Mouse (Mus musculus) heart, embryonic 10.5 days (tissue): ENCODE measurements around the gene Dazl. TPM values are rescaled to one million over a fixed set of nuclear protein-coding genes. Genes with fewer than 3 reads are reported as not detected.

ENCODE experiments used
- DNase-seq: peaks from one replicate; pipeline ENCODE4 v3.0.0-alpha.2; 2017; ENCODE audit warnings: low spot score
- H3K27ac ChIP-seq: fragments of 300-500 bp; sonication (generic); 2 replicates; pipeline ENCODE4 v1.5.1; 2016; ENCODE audit warnings: mild to moderate bottlenecking
- H3K27me3 ChIP-seq: fragments of 300-500 bp; sonication (generic); 2 replicates; pipeline ENCODE4 v1.6.1; 2016; ENCODE audit warnings: mild to moderate bottlenecking; ENCODE audit not compliant: poor library complexity, insufficient read depth, severe bottlenecking
- H3K36me3 ChIP-seq: fragments of 300-500 bp; sonication (generic); 2 replicates; pipeline ENCODE4 v1.6.1; 2016; ENCODE audit warnings: mild to moderate bottlenecking, moderate library complexity
- H3K4me1 ChIP-seq: fragments of 300-500 bp; sonication (generic); 2 replicates; pipeline ENCODE4 v1.6.1; 2016; ENCODE audit warnings: mild to moderate bottlenecking
- H3K4me3 ChIP-seq: fragments of 300-500 bp; sonication (generic); 2 replicates; pipeline ENCODE4 v1.5.1; 2016; ENCODE audit warnings: mild to moderate bottlenecking, moderate library complexity
- H3K9me3 ChIP-seq: fragments of 300-500 bp; sonication (generic); 2 replicates; pipeline ENCODE4 v1.6.1; 2016; ENCODE audit warnings: mild to moderate bottlenecking, moderate library complexity
- WGBS: fragments of 180-500 bp; shearing (Covaris S2); methylation state at CpG from one replicate; pipeline ENCODE4 v1.1.7; 2016; 5-methylcytosine and 5-hydroxymethylcytosine counted together
- polyA plus RNA-seq: library from polyadenylated mRNA; unstranded; fragments of >200 nt; fragmentation: Nextera tagmentation; extraction: Ambion mirVana; gene quantifications from 2 replicates; pipeline ENCODE4 v1.2.1, GENCODE M21; 2016

Dazl gene
- polyA plus RNA-seq, result 0.16 and 0.49 TPM in 2 replicates

DNA sequence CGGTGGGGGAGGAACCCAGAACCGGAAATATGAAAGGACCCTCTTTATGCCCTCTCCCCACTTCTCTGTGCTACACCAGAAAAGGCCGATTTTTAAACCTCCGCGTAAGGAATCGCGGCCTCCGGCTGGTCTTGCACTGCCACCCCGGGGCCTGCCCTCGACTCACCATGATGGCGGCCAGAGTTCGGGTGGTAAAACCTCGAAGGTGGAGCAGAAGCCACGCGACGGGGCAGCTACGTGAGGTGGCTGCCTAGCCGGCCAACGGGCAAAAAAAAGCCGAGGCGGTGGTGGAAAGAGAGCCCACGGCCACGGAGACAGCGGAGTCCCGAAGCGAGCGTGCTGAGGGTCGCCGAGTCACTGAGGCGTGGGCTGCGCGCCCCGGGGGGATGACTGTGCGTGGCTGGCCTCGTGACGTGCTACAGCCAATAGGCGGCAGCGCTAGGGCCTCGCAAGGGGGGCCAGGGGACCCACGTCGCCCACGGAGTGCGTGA is at the start of gene Dazl:
TSS of gene Dazl (minus strand) at position 396 of the 491 bp plus-strand sequence.
- Histone ChIP-seq H3K9me3 (peaks cover 5% of the 10 kb centered on the region), H3K36me3 (peaks cover 5% of the 10 kb centered on the region; the same call in 1 of the 2 replicates), H3K4me3 (peak within 1 kb of the TSS; percentile 62), H3K4me1 (peaks cover 6% of the 10 kb centered on the region), H3K27ac (peak within 1 kb of the TSS; percentile 89), H3K27me3 (no peaks in the 10 kb centered on the region)
- 89% methylated on average over 43 of the region's 43 CpGs for WGBS
- DNase-seq, result no peak

DNA sequence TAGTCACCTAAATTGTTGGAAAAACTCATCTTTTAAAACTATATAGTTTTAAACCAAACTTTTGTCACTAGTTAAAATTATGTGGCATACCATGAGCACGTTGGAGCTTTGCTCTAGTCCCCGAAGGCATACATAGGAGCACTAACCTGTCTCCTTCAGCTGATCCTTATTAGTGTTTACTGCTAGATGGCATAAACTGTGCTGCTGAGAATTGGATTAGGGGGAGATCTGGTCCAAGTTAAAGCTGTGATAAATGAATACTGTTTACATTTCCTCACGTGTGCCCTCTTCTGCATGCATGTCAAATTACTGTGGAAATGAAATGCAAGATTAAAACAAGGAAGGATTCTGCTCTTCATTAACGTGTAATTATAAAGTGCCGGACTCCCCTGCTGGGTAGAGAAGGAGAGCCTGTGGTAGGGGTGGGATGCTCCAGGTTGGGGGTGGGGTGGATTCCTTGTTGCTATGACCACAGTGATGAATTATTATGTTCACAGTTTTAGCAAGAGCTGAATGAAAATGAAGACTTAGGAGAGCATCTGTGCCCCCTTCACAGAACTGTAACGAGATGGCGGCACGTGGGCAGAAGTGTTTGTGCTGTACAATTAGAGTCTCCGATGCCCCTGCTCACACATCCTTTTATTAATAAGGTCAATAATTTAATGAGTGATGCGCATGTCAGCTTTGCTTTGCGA is 48.6 kb upstream of the Dazl start:
- no peak for DNase-seq
- no peak overlapping the region for H3K4me3 ChIP-seq
- WGBS, result 82% methylated on average over 11 of the region's 11 CpGs
- H3K4me1 ChIP-seq, result peaks cover 12% of the 10 kb centered on the region
- no peaks in the 10 kb centered on the region for H3K27me3 ChIP-seq
- H3K36me3 ChIP-seq, result no peaks in the 10 kb centered on the region
- no peaks in the 10 kb centered on the region for H3K9me3 ChIP-seq
- no peak overlapping the region for H3K27ac ChIP-seq

DNA sequence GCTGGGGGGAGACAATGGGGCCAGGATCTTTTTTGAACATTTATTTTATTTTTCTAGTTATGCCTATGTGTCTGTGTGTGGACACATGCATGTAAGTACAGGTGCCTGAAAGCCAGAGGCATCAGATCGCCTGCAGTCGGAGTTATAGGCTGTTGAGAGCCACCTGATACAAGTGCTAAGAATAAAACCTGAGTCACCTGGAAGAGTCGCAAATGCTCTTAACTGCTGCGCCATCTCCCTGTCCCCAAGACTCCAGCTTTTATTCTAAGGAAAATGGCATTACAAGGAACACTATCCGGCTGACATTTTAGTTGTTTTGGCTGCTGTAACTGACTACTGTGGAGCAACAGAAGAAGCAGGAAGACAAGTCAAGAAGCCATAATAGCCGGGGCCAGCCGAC is 45.5 kb upstream of the Dazl start:
- no peaks in the 10 kb centered on the region for H3K27me3 ChIP-seq
- DNase-seq, result no peak
- H3K4me1 ChIP-seq, result peaks cover 12% of the 10 kb centered on the region
- WGBS, result 75% methylated on average over 7 of the region's 7 CpGs
- H3K9me3 ChIP-seq, result no peaks in the 10 kb centered on the region
- H3K4me3 ChIP-seq, result no peak overlapping the region
- H3K36me3 ChIP-seq, result no peaks in the 10 kb centered on the region
- 0 out of 2 replicates have a peak overlapping the region, but pooled peaks have one; percentile 6 for H3K27ac ChIP-seq

DNA sequence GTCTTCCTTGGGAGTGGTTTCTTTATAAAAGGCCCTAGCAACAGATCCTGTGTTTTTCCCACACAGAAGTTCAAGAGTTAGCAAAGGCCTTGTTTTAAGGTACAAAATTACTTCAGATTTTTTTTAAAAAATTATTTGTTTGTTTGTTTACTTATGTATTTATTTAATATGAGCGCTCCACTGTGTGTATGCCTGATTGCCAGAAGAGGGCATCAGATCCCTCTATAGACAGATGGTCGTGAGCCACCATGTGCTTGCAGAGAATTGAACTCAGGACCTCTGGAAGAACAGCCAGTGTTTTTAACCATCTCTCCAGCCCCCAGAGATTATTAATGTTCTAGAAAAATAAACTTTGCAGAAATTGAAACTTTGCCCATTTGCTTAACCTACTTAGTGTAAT is 42.3 kb upstream of the Dazl start:
- Histone ChIP-seq H3K4me1 (peaks cover 18% of the 10 kb centered on the region), H3K27me3 (no peaks in the 10 kb centered on the region), H3K36me3 (no peaks in the 10 kb centered on the region), H3K27ac (no peak overlapping the region), H3K9me3 (no peaks in the 10 kb centered on the region), H3K4me3 (no peak overlapping the region)
- DNase-seq, result no peak
- WGBS, result 81% methylated on average over 2 of the region's 2 CpGs

DNA sequence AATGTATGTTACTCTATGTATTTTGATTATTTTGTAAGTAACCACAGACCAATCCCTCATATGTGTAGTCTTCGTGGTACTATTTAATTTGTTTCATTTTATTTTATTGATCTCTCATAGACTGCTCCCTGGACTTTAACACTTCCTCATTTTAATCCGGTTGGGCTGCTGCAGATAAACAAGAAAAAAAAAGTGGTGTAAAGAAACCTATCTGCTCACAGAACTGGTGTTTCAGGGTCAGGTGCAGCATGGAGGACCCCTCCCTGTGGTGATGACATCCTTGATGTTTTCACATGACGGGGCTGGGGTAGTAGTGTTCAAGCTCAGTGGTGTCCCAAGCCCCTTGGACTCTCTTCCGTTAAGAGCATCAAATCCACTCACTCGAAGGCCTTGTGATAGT is 41.3 kb upstream of the Dazl start:
- WGBS, result 76% methylated on average over 5 of the region's 5 CpGs
- no peak overlapping the region for H3K4me3 ChIP-seq
- H3K4me1 ChIP-seq, result peaks cover 21% of the 10 kb centered on the region
- H3K27ac ChIP-seq, result no peak overlapping the region
- no peaks in the 10 kb centered on the region for H3K36me3 ChIP-seq
- no peak for DNase-seq
- H3K9me3 ChIP-seq, result no peaks in the 10 kb centered on the region
- no peaks in the 10 kb centered on the region for H3K27me3 ChIP-seq

DNA sequence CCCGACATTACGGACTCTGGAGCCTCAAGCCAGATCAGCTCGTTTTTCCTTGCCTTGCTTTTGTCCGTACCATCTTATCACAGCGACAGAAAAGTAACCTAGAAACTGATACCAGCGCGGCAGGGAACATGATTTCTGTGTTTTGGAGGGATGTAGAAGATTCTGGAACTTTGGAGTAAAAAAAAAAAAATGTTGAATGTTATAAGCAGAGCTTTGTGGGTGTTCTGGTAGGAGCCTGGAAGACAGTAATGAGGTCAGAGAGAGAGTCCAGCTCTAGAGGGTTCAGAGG is 38.5 kb upstream of the Dazl start:
- Histone ChIP-seq H3K27me3 (no peaks in the 10 kb centered on the region), H3K36me3 (no peaks in the 10 kb centered on the region), H3K9me3 (no peaks in the 10 kb centered on the region), H3K4me3 (no peak overlapping the region), H3K4me1 (peaks cover 17% of the 10 kb centered on the region; the same call in 1 of the 2 replicates), H3K27ac (peak overlapping the region; percentile 57; the same call in 1 of the 2 replicates)
- WGBS, result 55% methylated on average over 7 of the region's 7 CpGs
- no peak for DNase-seq

DNA sequence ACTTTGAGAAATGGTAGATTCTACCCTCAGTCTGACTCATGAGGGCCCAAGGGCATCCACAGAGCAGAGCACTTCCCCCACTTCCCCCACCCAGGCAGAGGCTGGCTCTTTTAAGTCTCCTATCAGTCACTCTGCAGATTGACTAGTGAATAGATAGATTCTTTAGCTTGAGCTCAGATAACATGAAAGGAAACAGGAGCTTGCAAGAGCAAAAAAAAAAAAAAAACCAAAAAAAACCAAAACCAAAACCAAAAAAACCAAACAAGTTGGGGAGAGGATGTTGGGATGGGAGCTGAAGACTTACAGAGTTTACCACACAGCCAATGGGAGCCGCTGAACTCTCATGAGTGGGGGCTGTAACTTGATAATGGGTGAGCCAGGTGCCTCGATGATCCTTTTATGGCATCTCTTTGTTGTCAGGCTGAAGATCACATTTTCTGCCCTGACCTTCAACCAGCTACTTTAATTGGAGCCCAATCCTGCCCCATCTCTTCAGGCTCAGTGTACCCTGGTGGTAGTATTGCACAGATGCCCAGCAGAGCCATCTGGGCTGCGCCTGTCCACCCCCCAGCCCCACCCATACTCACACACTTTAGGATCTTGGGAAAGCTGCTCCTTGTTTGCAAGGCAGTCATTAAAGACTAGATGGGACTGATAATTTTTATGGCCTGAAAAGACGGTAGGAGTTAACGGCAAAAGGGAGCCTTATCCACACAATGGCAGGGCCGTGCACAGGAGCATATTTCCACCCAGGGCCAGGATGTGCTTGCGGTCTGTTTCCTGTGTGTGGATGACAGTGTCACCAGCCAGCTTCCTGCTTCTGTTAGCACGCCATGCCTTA is 38.0 kb upstream of the Dazl start:
- H3K36me3 ChIP-seq, result no peaks in the 10 kb centered on the region
- H3K27ac ChIP-seq, result peak overlapping the region; percentile 57; the same call in 1 of the 2 replicates
- no peak for DNase-seq
- H3K27me3 ChIP-seq, result no peaks in the 10 kb centered on the region
- no peak overlapping the region for H3K4me3 ChIP-seq
- no peaks in the 10 kb centered on the region for H3K9me3 ChIP-seq
- 43% methylated on average over 8 of the region's 8 CpGs for WGBS
- peaks cover 17% of the 10 kb centered on the region; the same call in 1 of the 2 replicates for H3K4me1 ChIP-seq

DNA sequence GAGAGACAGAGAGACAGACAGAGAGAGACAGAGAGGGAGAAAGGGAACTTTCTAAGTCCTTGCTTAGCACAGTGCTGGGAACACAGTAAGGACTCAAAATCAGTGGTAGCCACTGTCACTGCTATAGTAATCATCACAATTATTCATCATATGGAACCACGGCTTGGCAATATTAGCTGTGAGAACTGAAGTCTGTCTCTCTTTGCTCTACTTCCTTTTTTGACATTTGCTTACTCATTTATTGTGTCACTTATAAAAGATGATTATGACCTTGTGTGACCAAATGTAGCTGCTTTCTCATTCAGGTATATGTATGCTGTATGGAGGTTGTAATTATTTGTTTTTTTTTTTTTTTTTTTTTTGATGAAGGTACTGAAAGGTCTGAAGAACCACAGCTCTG is 36.8 kb upstream of the Dazl start:
- no peak for DNase-seq
- Histone ChIP-seq H3K4me3 (no peak overlapping the region), H3K9me3 (no peaks in the 10 kb centered on the region), H3K27me3 (no peaks in the 10 kb centered on the region), H3K36me3 (no peaks in the 10 kb centered on the region), H3K27ac (no peak overlapping the region), H3K4me1 (peaks cover 17% of the 10 kb centered on the region; the same call in 1 of the 2 replicates)
- 85% methylated on average over 1 of the region's 1 CpGs for WGBS

DNA sequence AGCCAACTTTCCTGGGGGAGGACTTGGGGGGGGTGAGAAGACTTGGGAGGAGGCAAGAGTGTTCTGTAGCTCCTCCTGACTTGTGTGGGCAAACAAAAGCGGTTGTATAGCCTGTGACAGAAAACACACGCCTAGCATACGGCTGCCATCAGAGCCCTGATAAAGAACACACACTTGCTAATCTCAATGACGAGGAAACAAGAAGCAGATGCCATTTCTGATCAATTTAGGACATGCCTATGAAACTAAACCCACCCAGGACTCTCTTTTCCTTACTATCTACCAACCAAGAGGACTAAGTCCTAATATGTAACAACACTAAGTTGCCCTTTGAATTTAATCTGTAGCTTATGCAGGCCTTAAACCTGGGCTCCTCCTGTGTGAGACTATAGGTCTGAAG is 31.2 kb upstream of the Dazl start:
- peak; percentile 50 for DNase-seq
- Histone ChIP-seq H3K27me3 (no peaks in the 10 kb centered on the region), H3K9me3 (no peaks in the 10 kb centered on the region), H3K4me3 (no peak overlapping the region), H3K4me1 (peaks cover 14% of the 10 kb centered on the region; the same call in 1 of the 2 replicates), H3K36me3 (no peaks in the 10 kb centered on the region), H3K27ac (no peak overlapping the region)
- WGBS, result 21% methylated on average over 4 of the region's 4 CpGs

DNA sequence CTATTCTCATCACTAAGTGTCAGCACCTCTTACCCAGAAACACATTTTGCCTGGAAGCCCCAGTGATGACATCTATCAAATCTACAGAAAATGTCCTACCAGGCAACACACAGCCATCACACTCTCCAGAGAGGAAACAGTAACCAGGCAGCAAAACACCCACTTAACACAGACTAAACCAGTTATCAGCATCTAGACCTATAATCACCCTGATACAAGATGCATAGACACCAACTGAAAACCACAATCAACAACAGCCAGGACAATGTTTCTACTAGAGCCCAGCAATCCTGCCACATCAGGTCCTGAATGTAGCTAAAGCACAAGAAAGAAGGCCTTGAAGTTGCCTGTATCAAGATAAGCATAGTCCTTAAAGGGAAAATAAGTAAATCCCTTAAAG is 25.4 kb upstream of the Dazl start:
- Histone ChIP-seq H3K4me3 (no peak overlapping the region), H3K27ac (no peak overlapping the region), H3K9me3 (no peaks in the 10 kb centered on the region), H3K27me3 (no peaks in the 10 kb centered on the region), H3K4me1 (peaks cover 17% of the 10 kb centered on the region), H3K36me3 (no peaks in the 10 kb centered on the region)
- DNase-seq, result no peak

DNA sequence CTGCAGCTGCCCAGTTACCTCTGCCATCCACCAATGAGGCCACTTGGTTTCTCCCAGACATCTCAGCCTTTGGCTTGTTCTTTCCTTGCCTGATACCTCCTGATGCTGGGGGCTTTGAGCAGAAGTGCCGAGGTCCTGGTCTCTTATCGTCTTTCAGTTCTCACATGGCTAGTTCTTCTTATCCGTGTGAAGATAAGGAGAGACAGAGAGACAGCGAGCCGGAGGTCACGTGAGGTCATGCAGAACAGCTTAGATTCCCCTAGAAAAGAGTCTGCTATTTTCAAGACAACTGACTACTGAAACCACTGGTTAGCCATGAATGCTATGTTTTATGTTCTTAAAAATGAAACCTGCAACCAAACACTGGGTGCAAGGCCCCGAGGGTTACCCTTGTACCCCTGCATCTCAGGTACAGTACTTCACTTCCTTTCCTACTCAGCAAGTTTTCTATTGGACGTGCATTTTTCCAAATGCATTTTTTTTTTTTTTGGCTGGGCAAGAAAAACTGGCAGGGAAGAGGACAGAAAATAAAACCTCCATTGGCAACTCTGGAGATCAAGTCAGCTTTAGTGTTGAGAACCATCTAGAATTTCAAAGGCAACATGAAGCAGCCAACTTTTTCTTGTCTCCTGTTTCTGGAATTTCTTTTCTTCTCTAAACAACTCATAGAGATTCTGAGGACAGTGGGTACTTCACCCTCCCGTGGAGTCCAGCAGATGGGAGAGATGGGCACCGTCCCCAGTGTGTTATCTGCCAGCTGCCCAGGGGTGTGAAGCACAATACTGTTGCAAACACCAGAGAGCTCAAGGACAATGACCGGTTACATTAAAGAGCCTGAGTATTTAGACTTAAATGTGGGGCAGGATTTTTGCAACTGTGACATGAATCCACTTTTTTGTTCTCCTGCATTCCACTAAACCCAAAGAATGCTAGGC is 23.0 kb upstream of the Dazl start:
- Histone ChIP-seq H3K4me3 (0 out of 2 replicates have a peak overlapping the region, but pooled peaks have one; percentile 10), H3K9me3 (no peaks in the 10 kb centered on the region), H3K27me3 (no peaks in the 10 kb centered on the region), H3K36me3 (no peaks in the 10 kb centered on the region), H3K4me1 (peaks cover 17% of the 10 kb centered on the region), H3K27ac (no peak overlapping the region)
- no peak for DNase-seq
- WGBS, result 22% methylated on average over 11 of the region's 11 CpGs

DNA sequence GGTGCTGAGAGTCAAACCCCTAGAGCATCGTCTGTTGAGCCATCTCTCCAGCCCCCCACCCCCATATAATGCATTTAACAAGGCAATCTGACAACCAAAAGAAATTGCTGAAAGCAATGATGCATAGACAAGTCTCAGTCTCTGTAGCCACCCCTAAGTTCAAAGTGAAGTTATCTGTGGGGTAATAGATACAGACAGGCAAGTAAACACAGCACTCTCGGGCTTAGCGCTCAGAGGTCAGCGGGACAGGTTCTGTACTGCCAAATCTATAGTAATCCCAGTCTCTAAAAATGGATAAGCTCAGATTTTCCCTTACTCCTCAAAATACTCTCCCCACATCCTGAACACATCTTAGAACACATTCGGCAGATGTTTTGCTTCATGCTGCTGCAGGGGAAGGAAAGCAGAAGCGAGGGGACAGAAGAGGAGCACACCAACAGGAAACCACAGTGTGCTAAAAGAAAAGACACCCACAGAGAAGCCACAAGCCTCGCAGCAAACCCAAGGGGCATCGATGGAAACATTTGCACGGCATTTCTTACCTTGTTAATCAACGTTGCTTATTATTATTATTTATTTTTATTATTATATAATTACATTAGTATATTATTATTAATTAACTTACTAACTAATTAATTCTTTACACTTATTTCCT is 16.8 kb upstream of the Dazl start:
- WGBS, result 50% methylated on average over 10 of the region's 10 CpGs
- Histone ChIP-seq H3K27ac (no peak overlapping the region), H3K9me3 (no peaks in the 10 kb centered on the region), H3K27me3 (no peaks in the 10 kb centered on the region), H3K4me1 (no peaks in the 10 kb centered on the region), H3K4me3 (no peak overlapping the region), H3K36me3 (no peaks in the 10 kb centered on the region)
- no peak for DNase-seq
